Mouse (Mus musculus) C2C12 (cell line): ENCODE results near the gene Tm9sf1. TPM values are rescaled to one million over a fixed set of nuclear protein-coding genes. Genes with fewer than 3 reads are reported as not detected.

Experiments used
- H3K27me3 ChIP-seq: one replicate; pipeline ENCODE4 v1.6.1; 2011; ENCODE audit not compliant: control insufficient read depth, insufficient read depth, insufficient read length
- H3K36me3 ChIP-seq: one replicate; pipeline ENCODE4 v1.6.1; 2011; ENCODE audit not compliant: control insufficient read depth, insufficient read depth
- H3K4me3 ChIP-seq: one replicate; pipeline ENCODE4 v1.5.1; 2011; ENCODE audit warnings: mild to moderate bottlenecking, control low read depth; ENCODE audit not compliant: poor library complexity, insufficient read depth, severe bottlenecking
- H3K79me2 ChIP-seq: one replicate; pipeline ENCODE4 v1.6.1; 2011; ENCODE audit not compliant: control insufficient read depth, insufficient read depth
- H3K79me3 ChIP-seq: one replicate; pipeline ENCODE4 v1.6.1; 2011; ENCODE audit warnings: low read depth, control low read depth
- H3ac ChIP-seq: one replicate; pipeline ENCODE3; 2011; ENCODE audit warnings: low read depth; ENCODE audit not compliant: control insufficient read depth, insufficient read length
- CEBPB ChIP-seq: IDR thresholded peaks from one replicate; pipeline ENCODE4 v1.6.1; 2011; ENCODE audit warnings: low read depth, mild to moderate bottlenecking, control low read depth, moderate library complexity
- CTCF ChIP-seq: IDR thresholded peaks from one replicate; pipeline ENCODE4 v1.5.1; 2011; ENCODE audit not compliant: control insufficient read depth, insufficient read depth, insufficient read length
- FOSL1 ChIP-seq: IDR thresholded peaks from one replicate; pipeline ENCODE4 v1.8.0; 2011; ENCODE audit warnings: mild to moderate bottlenecking, low read length; ENCODE audit not compliant: poor library complexity, insufficient read depth, severe bottlenecking
- MAX ChIP-seq: IDR thresholded peaks from one replicate; pipeline ENCODE4 v1.6.1; 2011; ENCODE audit warnings: mild to moderate bottlenecking, control low read depth
- MYOD1 ChIP-seq: IDR thresholded peaks from one replicate; pipeline ENCODE4 v1.6.1; 2011; ENCODE audit warnings: low read depth; ENCODE audit not compliant: control insufficient read depth, insufficient read length
- MYOG ChIP-seq: IDR thresholded peaks from one replicate; pipeline ENCODE4 v1.6.1; 2011; ENCODE audit not compliant: control insufficient read depth, insufficient read length; ENCODE audit errors: extremely low read depth
- USF1 ChIP-seq: IDR thresholded peaks from one replicate; pipeline ENCODE4 v1.6.1; 2011; ENCODE audit warnings: low read depth, mild to moderate bottlenecking, control low read depth, moderate library complexity
- polyA plus RNA-seq: library from polyadenylated mRNA; unstranded; fragments of >200 nt; fragmentation: generic; extraction: Trizol; gene quantifications from one replicate; pipeline ENCODE4 v1.2.1, GENCODE M21; 2012; ENCODE audit warnings: missing spikeins

Gene Tm9sf1
- polyA plus RNA-seq, 1 experiment, result 72.9 TPM

GRCm38 (mm10) chr14:55598521-55599390 lies 44.9 kb downstream of the Tm9sf1 start:
- H3K4me3 ChIP-seq, result no peak overlapping the region
- H3K36me3 ChIP-seq, result peaks cover 85% of the 10 kb centered on the region
- H3K79me3 ChIP-seq, result no peaks in the 10 kb centered on the region
- TF ChIP-seq MAX, result no peak
- TF ChIP-seq FOSL1, result no peak
- no peak for TF ChIP-seq CTCF
- TF ChIP-seq USF1, result no peak
- no peak for TF ChIP-seq MYOG
- no peak for TF ChIP-seq MYOD1
- no peak for TF ChIP-seq CEBPB
- no peaks in the 10 kb centered on the region for H3K27me3 ChIP-seq
- no peak overlapping the region for H3ac ChIP-seq
- peaks cover 6% of the 10 kb centered on the region for H3K79me2 ChIP-seq

- no peak for TF ChIP-seq MYOD1
- no peak for TF ChIP-seq CEBPB
- no peak for TF ChIP-seq MYOG
- TF ChIP-seq USF1, result no peak
- Histone ChIP-seq H3K79me2 (peaks cover 28% of the 10 kb centered on the region), H3K4me3 (no peak overlapping the region), H3K79me3 (peaks cover 17% of the 10 kb centered on the region), H3K27me3 (no peaks in the 10 kb centered on the region), H3ac (no peak overlapping the region), H3K36me3 (peaks cover 65% of the 10 kb centered on the region)
Measured at GRCm38 (mm10) chr14:55596036-55596690, 47.4 kb downstream of the Tm9sf1 start.

GRCm38 (mm10) chr14:55592226-55592625 lies 51.4 kb downstream of the Tm9sf1 start:
- Histone ChIP-seq H3K4me3 (peak overlapping the region; percentile 89), H3K79me3 (peaks cover 23% of the 10 kb centered on the region), H3K36me3 (peaks cover 42% of the 10 kb centered on the region), H3K79me2 (peaks cover 44% of the 10 kb centered on the region), H3ac (peak overlapping the region; percentile 92), H3K27me3 (no peaks in the 10 kb centered on the region)
- no peak for TF ChIP-seq USF1
- no peak for TF ChIP-seq CEBPB
- no peak for TF ChIP-seq MAX

- no peak for TF ChIP-seq MYOG
- TF ChIP-seq MYOD1, result no peak
- no peak for TF ChIP-seq CEBPB
- TF ChIP-seq MAX, result no peak
- no peak for TF ChIP-seq CTCF
- TF ChIP-seq FOSL1, result no peak
- TF ChIP-seq USF1, result no peak
- Histone ChIP-seq H3ac (peak within 1 kb of the TSS; percentile 92), H3K36me3 (peaks cover 34% of the 10 kb centered on the region), H3K79me3 (peaks cover 23% of the 10 kb centered on the region), H3K4me3 (peak within 1 kb of the TSS; percentile 89), H3K79me2 (peaks cover 44% of the 10 kb centered on the region), H3K27me3 (no peaks in the 10 kb centered on the region)
Measured at GRCm38 (mm10) chr14:55591331-55591891, 52.2 kb downstream of the Tm9sf1 start, which contains the start of gene Rnf31. Gene Rnf31, plus strand, starts transcription at chr14:55591708.

- Histone ChIP-seq H3K4me3 (peak within 1 kb of the TSS; percentile 89), H3K36me3 (peaks cover 30% of the 10 kb centered on the region), H3K79me3 (peaks cover 23% of the 10 kb centered on the region), H3K79me2 (peaks cover 44% of the 10 kb centered on the region), H3ac (peak within 1 kb of the TSS; percentile 92), H3K27me3 (no peaks in the 10 kb centered on the region)
- TF ChIP-seq MYOG (no peak), CTCF (no peak), CEBPB (no peak), FOSL1 (no peak), MYOD1 (no peak), USF1 (no peak), MAX (no peak)
Measured at GRCm38 (mm10) chr14:55590748-55591330, 52.8 kb downstream of the Tm9sf1 start, which contains the start of gene Psme2. Gene Psme2, minus strand, starts transcription at chr14:55591113.
